Mouse (Mus musculus) cerebellum, adult 9-11 months (tissue): ENCODE results near the gene Hoxa6.

Experiments
- DNase-seq: peaks from one replicate; pipeline ENCODE4 v3.0.0; 2022

Hoxa6 gene

DNA sequence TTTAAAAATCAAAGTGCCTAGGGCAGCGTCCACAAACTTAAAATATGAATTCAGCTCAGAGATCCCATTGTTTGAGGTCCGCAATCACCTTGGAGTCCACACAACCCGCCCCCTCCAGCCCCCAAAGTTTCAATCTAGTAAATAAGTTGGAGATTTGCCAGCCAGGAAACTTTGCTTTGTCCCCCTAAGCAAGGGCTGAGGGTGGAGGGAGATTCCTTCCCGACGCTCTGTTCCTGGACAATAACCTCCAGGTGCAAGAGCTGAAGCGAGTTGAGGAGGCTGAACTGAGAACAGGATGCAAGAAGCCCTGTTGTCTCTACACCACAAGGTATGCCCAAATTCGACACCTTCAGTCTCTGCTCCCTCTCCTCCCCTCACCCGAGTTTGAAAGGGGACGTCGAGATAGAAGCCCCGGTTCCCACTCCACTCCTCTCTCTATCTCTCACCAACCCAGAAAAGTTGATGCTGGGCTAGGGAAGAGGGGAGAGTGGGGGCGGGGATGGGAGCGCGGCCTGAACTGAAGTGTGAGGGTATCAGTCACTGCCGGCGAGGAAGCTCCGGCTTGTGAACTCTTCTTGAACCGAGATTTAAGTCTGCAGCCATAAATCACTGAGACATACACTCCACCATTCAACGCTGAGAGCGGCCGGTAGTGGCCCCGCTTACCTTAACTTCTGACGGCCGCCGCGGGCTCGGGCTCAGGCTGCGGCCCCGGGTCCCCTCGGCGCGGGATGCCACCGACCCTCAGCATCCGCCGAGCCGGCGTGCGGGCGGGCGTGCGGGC is 33.4 kb downstream of the Hoxa6 start:
- no peak for DNase-seq

DNA sequence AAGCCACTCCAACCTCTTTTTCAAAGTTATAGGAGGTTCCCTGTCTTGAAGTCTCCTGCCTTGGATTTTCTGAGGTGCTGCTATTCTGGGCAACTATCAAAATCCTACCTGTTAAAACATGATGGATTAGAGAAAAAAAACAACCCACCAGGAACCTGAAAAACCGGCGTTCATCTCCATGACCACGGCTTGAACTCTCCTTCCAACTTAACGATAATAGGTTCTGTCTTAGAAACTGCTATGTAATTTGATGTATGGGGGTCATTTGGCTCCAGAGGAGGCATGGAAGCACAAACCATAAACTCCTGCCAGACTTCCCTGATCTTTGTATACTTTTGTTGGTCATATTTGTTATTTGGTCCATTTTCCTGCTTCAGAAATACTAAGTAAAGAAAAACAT is 34.9 kb downstream of the Hoxa6 start:
- no peak for DNase-seq

DNA sequence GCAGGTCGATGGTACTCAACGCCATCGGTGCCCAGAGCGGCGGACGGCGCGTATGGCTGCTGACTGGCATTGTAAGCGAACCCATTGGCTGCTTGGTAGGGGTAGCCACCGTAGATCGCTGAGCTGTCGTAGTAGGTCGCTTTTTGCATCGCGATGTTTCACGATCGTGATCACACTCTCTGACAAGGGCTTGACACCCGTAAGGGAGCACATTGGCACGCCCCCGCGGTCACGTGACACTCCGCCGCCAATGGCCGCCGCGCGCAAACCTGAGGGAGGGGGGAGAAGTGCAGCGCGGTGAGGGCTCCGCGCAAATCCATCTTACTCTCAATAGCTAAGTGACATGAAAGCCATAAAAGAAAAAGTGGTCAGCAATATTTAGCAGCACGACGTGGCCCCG is 36.0 kb downstream of the Hoxa6 start:
- no peak for DNase-seq

DNA sequence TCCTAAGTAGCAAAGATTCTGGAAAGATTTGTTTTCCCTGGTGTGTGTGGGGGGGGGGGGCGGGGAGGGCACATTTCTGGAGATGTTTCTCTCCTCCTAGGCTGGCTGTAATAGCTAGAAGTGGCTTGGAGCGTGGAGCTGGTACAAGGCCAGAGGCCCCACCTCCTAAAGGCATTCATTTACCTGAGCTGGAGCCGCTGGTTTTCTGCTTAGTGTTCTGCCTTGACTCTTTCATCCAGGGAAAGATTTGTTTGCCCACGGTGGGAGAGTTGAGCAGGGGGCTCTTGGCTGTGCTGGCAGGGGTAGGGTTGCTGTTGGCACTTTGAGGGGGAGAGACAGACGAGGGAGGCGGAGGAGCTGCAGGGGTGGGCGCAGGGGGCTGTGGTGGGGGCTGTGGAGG is 36.6 kb downstream of the Hoxa6 start:
- DNase-seq: no peak

DNA sequence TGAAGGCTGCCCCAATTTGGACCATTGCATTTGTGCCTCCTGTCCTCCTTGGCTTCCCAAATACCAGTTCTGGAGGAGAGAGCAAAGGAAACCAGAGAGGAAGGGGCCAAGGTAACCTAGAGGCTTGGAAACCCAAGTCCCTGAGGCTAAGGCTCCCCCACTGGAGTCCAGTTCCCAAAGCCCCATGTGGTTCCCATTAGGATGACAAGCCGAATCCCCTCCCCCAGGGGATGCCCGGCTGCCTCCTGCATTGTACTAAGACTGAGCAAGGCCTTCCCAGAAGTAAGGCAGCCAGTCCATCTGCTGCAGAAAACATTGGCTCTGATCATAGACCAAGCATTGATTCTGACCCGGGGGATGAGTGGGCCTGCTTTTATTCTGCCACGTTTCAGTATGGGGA is 37.2 kb downstream of the Hoxa6 start:
- no peak for DNase-seq

DNA sequence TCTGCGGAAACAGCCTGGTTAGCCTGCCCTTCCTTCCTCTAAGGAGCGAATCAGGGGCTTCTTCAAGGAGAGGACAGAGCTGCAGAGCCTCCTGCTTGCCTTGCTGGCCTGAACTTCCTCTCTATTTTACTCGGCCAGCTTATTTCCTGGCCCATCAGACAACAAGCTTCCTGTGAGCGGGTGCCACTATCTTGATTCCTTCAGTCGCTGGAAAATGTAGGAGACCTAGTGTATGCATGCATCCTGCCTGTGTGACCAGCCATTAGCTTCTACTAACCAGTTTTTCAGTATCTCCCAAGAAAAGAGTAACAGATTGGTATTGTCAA is 37.7 kb downstream of the Hoxa6 start:
- no peak for DNase-seq

DNA sequence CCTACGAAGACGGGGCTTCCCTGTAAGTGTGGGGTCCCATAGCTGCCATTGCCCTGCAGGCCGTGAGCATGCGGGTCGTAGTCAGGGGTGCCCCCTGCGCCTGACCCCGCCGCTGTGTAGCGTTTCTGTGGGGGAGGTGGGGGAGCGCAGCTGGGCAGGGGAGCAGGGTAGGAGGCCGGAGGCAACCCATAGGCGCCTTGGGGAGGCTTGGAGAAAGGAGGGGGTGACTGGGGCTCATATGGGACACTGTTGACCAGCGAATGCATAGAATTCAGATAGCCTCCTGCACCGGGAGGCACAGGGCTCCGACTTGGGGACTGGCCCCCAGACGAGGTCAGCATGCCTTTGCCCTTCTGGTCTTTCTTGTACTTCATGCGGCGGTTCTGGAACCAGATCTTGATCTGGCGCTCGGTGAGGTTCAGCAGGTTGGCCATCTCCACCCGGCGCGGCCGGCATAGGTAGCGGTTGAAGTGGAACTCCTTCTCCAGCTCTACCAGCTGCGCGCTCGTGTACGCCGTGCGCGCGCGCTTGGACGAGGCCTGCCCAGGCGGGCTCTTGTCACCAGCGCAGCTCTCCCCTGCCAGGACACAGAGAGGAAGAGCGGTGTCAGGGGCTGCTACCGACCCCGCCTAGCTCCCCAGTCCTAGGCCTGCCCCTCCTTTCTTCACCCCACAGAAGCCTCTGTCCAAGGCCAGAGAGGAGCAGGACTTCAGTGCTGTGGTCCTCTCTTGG is 38.2 kb downstream of the Hoxa6 start:
- DNase-seq: no peak

DNA sequence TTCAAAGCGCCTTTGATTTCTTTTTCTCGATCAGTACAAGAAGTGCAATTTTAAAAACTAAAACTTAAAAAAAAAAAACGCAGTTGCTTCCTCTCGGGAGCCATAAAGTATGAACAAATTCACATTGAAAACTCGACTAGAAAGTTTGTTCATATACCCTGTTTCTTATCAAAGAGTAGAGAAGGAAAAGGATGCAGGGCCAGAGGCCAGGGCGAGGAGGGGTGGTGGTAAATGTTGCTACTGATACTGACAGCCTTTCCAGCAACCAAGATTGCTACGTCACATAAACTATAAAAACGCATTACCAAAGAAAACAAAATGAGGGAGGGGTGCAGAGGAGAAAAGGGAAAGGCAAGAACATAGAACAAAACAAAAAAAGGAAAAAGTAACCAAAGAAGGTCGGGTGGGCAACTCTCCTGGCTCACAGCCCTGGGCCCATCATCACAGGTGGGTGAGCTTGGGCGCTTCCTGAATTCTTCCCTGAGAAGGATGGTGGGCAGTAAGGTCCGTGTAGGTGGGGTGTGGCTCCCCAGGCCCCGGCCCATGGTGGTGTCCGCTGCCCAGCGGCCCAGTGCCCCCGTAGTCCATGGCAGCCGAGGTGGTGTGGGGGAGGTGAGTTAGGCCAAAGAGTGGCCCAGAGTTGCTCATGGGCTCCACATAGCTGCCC is 38.9 kb downstream of the Hoxa6 start:
- no peak for DNase-seq

DNA sequence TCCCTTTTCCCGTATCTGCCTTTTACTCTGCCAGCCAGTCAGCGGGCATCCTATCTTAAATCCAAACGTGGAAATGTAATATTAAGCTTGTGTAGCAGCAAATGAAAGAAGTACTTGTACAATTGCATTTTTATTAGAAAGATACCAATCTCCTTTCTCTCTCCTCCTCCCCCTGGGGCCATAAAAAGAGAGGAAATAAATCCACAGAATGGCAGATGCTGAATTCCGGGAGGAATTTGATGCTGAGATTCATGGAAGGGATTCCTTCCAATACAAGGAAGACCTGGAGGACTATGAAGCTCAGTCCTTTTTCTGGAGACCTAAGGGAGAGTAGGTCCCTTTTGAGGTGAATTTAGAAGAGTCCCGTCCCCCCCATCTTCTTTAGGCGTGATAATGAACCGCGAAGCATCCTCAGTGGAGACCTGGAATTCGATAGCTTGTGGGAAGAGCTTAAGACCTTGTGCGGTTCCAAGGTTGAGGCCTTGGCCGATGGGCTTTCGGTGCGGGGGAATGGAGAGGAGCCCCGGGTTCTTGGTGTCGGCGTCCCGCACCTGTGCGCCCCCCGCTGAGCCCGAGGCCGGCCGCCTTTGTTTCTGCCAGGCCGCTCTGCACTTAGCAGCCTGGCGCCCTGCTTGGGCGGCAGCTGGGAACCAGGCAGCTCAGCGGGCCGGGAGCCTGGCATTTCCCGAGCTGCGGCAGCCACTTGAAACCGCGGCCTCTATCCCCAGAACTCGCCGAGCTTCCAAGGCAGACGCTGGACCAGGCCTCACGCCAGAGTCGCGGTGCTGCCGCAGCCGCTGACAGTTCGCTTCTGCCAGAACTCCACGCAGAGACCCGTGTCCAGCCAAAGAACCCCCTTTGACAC is 40.1 kb downstream of the Hoxa6 start:
- DNase-seq: no peak

DNA sequence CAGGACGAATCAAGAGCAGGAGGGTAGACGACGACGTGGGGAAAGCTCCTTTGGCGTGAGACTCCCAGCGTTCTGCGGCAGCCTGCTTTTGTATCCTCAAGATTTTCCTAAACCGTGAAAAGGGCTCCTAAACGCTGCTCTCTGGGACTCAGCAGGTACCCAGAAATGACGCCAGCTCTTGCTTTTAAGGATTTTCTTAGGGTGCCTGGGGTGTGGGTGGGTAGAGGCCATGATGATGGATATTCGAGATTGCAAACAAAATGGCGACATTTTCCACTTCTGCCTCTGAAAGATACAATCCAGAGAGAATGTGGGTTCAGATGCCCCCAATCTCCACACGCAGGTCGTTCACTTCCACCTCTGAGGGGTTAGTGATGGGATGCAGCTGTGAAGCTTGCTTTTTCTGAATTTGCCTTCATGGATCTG is 40.8 kb downstream of the Hoxa6 start:
- DNase-seq: no peak

DNA sequence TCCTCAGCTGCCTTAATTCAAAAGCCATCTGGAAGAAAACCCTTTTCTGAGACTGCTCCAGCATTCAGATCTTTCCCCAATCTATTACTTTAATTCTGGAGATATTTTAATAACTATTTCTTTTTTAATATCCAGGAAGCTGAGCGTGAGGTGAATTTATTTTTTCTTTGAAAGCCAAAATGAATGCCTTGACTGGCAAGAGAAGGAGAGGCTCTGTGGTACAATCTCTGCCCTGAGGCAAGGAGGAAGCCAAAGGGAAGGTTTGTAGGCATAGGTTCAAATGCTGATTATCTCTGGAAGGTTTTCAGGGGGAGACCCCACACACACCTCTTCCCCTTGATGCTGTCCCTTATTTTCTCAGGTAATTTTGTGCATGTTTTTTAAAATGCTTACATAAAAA is 41.3 kb downstream of the Hoxa6 start:
- DNase-seq: no peak

DNA sequence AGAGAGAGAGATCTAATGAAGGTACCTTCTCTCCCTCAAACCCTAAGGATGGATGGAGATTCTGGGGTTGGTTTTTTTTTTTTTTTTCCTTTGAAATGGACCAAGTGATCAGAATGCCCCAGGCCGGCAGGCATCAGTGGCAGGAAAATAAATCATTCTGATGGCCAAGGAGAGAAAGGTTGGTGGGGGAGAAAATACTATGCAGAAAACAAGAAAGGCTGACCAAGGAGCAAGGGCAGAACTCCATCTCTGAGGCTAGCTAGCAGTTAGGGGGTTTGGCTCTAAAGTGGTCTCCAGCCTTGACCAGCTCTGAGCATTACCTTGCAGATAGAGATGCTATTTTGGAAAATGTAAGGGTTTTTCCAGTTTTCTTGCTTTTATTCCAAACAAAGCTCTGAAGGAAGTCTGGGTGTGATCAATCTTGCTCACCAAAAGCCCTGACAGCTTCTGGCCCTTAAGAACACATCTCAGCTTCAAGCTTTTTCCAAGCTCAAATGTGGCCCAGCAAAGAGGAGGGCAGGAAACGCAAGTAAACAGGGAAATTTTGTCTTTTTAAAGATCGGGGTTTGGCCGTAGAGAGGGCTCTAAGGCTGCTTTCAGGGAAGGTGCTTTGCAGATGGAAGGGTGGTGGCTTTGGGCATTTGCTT is 42.0 kb downstream of the Hoxa6 start:
- no peak for DNase-seq

DNA sequence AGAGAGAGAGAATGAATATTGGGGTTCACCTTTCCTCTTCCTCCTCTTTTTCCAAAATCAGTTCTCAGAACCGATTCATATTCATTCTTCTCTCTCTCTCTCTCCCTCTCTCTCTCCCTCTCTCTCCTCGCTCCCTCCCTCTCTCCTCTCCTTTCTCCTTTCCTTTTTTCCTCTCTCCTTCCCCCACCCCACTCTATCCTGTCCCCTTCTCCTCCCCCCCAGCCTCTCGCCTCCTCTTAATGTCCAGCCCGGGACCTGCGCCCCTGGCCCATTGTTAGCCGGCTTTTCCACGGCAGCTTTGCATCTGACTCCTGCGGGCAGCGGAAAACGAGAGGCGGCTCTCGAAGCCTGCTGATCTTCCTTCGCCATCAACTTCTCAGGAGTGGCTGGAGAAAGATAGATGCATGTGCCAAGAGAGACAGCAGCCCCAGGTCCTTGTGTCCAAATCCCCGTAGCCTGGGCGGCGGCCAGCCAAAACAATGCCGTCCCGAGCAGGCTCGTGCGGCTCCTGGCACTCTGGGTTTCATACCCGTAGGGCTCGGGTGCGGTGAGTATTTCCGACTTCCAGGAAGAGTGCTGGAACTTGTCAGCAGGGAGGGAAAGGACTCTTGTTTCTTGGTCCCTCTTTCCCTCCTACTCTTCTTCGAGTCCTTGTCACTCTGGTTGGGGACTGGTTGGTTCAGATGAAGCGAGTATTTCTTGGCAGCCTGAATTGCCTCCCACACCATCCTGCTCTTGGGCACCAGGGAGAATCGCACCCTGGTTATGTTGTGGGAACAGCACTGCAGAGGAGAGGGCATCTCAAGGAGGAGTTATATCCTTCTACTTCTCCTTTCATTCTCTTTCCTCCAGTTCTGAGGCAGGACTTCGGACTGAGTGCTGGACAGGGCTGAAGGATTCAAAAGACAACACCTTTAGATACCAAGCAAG is 42.8 kb downstream of the Hoxa6 start:
- no peak for DNase-seq

DNA sequence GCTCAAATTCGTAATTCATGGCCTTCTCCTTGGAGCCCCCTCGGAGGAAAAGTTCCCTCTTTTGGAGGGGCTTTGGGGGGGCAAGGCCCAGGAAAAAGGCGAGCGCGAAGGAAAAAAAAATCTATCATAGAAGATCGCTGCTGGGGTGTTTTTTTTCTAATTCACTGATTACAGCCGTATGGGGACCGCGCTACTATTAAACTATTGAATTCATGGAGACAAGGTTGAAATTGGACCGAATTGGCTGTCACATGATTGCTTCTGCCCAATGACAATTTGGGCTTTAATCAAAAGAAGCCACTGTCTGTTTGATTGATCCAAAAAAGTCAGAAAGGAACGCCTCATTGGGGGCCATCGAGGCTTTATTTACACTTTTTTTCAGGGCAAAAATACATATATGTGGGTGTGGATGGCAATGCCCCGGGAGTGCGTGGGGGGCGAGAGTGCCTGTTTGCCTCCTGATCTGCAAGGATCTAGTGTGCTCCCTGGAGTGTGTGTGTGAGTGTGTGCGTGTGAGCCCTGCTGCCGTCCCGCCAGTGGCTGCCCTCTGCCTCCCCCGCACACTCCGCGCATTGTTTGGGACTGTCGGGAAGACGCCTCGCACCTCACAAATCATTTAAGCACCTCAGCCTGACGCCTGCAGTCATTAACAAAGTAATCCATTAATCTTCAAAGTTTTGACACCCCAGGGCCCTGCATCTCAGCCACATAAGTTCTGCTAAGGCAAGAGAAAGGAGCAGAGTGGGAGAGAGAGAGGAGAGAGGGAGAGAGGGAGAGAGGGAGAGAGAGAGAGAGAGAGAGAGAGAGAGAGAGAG is 43.7 kb downstream of the Hoxa6 start, which contains the start of gene Hoxa2:
Hoxa2 (minus strand) TSS at position 206 of the 815 bp plus-strand sequence.
- DNase-seq: no peak

DNA sequence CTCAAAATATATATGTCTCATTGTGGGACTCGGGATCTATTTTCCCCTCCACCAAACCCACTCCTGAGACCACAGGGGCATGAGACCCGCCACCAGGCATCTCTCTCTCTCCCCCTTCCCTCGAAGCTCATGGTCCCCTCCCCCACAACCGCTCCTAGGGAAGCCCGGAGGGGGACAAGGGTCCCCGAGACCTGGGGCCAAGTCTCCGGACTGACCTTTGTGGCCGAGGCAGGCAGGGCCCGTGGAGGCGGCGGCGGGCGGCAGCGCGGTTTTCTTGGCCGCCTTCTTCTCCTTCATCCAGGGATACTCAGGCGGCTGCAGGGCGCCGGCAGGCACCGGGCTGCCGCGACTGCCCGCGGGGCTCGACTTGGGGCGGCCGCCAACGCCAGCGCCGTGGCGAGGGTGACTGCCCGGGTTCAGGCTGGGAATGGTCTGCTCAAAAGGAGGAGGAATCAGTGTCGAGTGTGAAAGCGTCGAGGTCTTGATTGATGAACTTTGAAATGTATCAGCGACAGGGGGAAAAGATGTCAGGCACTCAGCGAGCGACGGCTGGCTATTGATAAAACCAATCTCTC is 44.4 kb downstream of the Hoxa6 start:
- DNase-seq: no peak

DNA sequence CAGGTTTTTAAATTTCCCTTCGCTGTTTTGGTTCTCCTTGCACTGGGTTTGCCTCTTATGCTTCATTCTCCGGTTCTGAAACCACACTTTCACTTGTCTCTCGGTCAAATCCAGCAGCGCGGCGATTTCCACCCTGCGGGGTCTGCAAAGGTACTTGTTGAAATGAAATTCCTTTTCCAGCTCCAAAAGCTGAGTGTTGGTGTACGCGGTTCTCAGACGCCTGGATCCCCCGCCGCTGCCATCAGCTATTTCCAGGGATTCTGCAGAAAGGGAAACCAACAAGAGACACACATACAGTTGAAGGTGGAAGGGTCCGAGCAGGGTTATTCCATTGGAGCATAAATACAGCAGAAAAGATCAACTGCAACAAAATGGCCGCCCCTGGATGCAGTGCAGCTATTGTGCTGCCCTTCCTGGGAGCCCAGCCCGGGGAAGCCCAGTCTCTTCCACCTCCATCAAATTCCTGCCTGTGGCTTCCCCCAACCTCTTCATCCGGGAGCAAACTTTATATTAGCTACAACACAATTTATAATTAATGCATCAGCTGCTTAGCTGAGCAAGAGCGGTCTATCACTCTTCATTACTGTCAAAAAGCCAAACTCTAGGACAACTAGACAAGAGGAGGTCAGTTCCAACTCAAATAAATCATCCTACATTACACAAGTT is 45.0 kb downstream of the Hoxa6 start:
- DNase-seq: no peak

DNA sequence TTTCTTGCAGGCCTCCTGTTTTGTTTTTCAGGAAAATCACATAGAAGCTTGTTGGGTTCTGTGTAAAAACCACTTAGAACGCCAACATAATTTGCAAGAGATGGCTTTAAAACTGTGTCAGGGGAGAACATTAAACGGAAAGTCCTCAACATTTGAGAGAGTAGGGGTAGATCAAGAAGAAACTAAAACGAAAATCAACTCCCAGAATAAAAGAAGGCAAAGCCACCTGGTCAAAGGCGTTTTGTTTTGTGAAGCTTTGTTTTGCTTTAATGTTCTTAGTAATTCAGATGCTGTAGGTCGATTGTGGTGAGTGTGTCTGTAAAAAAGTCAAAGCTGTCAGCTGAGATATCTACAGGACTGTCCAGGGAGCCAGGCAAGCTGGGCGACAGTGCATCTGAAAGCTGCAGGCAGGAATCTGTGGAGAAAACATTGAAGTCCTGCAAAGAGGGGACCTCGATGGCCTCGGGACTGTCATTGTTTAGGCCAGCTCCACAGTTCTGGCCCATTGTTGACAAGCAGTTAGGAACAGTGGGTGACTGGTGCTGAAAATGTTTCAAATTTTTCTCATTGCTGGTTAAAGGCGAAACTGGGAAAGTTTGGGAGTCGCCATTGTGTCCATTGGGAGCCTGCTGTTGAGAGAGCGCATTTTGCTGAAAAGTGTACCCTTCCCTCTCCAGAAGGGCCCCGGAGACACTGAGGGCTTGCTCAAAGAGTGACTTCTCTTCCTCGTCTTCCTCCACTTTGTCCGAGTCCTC is 45.7 kb downstream of the Hoxa6 start:
- DNase-seq: no peak

DNA sequence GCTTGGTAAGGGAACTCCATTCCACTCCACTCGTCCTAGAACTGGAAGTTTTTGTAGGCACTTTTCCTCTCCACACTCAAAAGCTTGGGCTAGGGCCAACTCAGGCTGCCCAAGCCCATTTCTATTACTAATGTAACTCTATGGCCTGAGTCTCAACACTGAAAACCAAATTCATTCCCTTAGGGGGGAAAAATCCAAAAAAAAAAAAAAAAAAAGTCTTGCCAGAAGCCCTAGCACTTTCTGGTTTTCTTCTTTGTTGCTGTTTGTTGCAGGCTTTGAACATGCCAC is 46.5 kb downstream of the Hoxa6 start:
- no peak for DNase-seq
